Mouse (Mus musculus) olfactory bulb, adult 2 months (tissue): ENCODE data around the gene Prkar1b.

Experiments used
- CTCF ChIP-seq: fragments of 200-500 bp; IDR thresholded peaks from 2 replicates; pipeline ENCODE4 v1.5.1; 2012; ENCODE audit warnings: low read depth, mild to moderate bottlenecking, low read length, moderate library complexity; ENCODE audit not compliant: insufficient read depth
- POLR2A ChIP-seq: fragments of 200-500 bp; IDR thresholded peaks from 2 replicates; pipeline ENCODE4 v1.6.1; 2012; ENCODE audit warnings: mild to moderate bottlenecking, low read depth, low read length, moderate library complexity; ENCODE audit not compliant: insufficient read depth

GRCm38 (mm10) chr5:138979840-138980239, 170.0 kb downstream of the Prkar1b start:
- no peak for TF ChIP-seq CTCF
- no peak for TF ChIP-seq POLR2A
